Mouse (Mus musculus) lung, postnatal 14 days (tissue): ENCODE results near the gene Fbxo41.
A peak's percentile ranks its signal among the peaks of the same experiment; 100 is the strongest.

ENCODE experiments used
- DNase-seq: peaks from one replicate; pipeline ENCODE4 v3.0.0; 2021

The Fbxo41 gene

GRCm38 (mm10) chr6:85444266-85444965, 58.4 kb downstream of the Fbxo41 start:
- DNase-seq = no peak

- no peak for DNase-seq
Measured at GRCm38 (mm10) chr6:85443488-85444233, 59.1 kb downstream of the Fbxo41 start.

GRCm38 (mm10) chr6:85441142-85441541, 61.7 kb downstream of the Fbxo41 start:
- DNase-seq = no peak

GRCm38 (mm10) chr6:85436631-85437030, 66.2 kb downstream of the Fbxo41 start:
- DNase-seq = no peak

- no peak for DNase-seq
Measured at GRCm38 (mm10) chr6:85436204-85436603, 66.6 kb downstream of the Fbxo41 start.

GRCm38 (mm10) chr6:85433865-85434264, 68.9 kb downstream of the Fbxo41 start:
- no peak for DNase-seq

- DNase-seq = peak; percentile 86
Measured at GRCm38 (mm10) chr6:85431842-85432431, 70.9 kb downstream of the Fbxo41 start, which contains the start of gene Smyd5. Gene Smyd5 (plus strand): TSS chr6:85431989.

- DNase-seq = no peak
Measured at GRCm38 (mm10) chr6:85431274-85431841, 71.4 kb downstream of the Fbxo41 start.

GRCm38 (mm10) chr6:85423836-85424379, 78.9 kb downstream of the Fbxo41 start, which contains the start of gene Noto:
Gene Noto (plus strand): TSS chr6:85423886.
- no peak for DNase-seq
